Mouse (Mus musculus): ENCODE measurements around the gene Gm21988. TPM values are rescaled to one million over a fixed set of nuclear protein-coding genes. Genes with fewer than 3 reads are reported as not detected.

Gene Gm21988
- total RNA-seq, 2 experiments from 2014 or later = 4.0 to 4.9 TPM

Small RNA genes within 50 kb of the gene (microRNA-seq; reads per million reads assigned to microRNA genes)
- gene Mir195a (1,522 reads per million, percentile 80 among the genes with 10 or more reads in this experiment), gene Mir497 (not detected), gene Mir497b (not detected)

Other genes with a start within 250 kb of the Gm21988 start
- 100 to 1,000 TPM; 339 to 345 TPM for gene Gabarap, start 248.7 kb downstream of the Gm21988 start, total RNA-seq (2021)
- gene Phf23, start 244.1 kb downstream of the Gm21988 start, total RNA-seq (2021) = 10 to 100 TPM; 43.5 to 50.5 TPM
- 10 to 100 TPM; 15.7 to 23.0 TPM for gene Dvl2, start 239.2 kb downstream of the Gm21988 start, total RNA-seq (2021)
- 1,000 to 10,000 TPM; 1,467 to 1,540 TPM for gene Acadvl, start 224.4 kb downstream of the Gm21988 start, total RNA-seq (2021)
- gene Dlg4, start 222.9 kb downstream of the Gm21988 start, total RNA-seq (2021) = 10 to 100 TPM; 29.9 to 37.6 TPM
- 10 to 100 TPM; 35.0 to 76.1 TPM for gene Asgr1, start 185.7 kb downstream of the Gm21988 start, total RNA-seq (2021)
- 10 to 100 TPM; 17.1 to 37.9 TPM for gene Asgr2, start 147.2 kb downstream of the Gm21988 start, total RNA-seq (2021)
- 1 to 10 TPM; 2.1 to 2.5 TPM for gene Mgl2, start 109.5 kb downstream of the Gm21988 start, total RNA-seq (2021)
- 1 to 10 TPM; 4.6 to 5.1 TPM for gene Clec10a, start 83.6 kb downstream of the Gm21988 start, total RNA-seq (2021)
- gene Slc16a11, start 27.1 kb downstream of the Gm21988 start, total RNA-seq (2021) = 1 to 10 TPM; 1.3 to 2.5 TPM
- 1 to 10 TPM; 3.8 to 6.2 TPM for gene Slc16a13, start 18.8 kb downstream of the Gm21988 start, total RNA-seq (2021)
- gene Bcl6b, start 10.0 kb downstream of the Gm21988 start, total RNA-seq (2021) = 10 to 100 TPM; 27.1 to 31.1 TPM
- gene 0610010K14Rik, start 1.9 kb downstream of the Gm21988 start, total RNA-seq (2021) = 10 to 100 TPM; 58.6 to 62.3 TPM
- gene Rnasek, start within 50 bp of the Gm21988 start, total RNA-seq (2021) = 100 to 1,000 TPM; 139 to 162 TPM
- gene Alox12, start 15.5 kb upstream of the Gm21988 start, total RNA-seq (2021) = 1 to 10 TPM; 2.4 to 2.7 TPM
- gene Alox12e, start 82.8 kb upstream of the Gm21988 start, total RNA-seq (2021) = not detected
- gene Alox15, start 112.2 kb upstream of the Gm21988 start, total RNA-seq (2021) = 1 to 10 TPM; 2.0 to 2.5 TPM
- 10 to 100 TPM; 23.2 to 24.6 TPM for gene Pelp1, start 170.2 kb upstream of the Gm21988 start, total RNA-seq (2021)
- 10 to 100 TPM; 21.7 to 26.0 TPM for gene Arrb2, start 192.8 kb upstream of the Gm21988 start, total RNA-seq (2021)
- 10 to 100 TPM; 16.1 to 18.5 TPM for gene Med11, start 212.1 kb upstream of the Gm21988 start, total RNA-seq (2021)
- 1 to 10 TPM in 1 of 2 experiments, under 1 TPM in 1; 0.93 to 1.8 TPM for gene Zmynd15, start 219.6 kb upstream of the Gm21988 start, total RNA-seq (2021)
- gene Cxcl16, start 220.2 kb upstream of the Gm21988 start, total RNA-seq (2021) = 1 to 10 TPM; 4.2 to 5.8 TPM

Data from adrenal gland, postnatal 10 days (tissue).